Mouse (Mus musculus): Measurements from ENCODE around the gene Stap2.

GRCm38 (mm10) chr17:56027801-56028441 is 22.5 kb upstream of the Stap2 start:
- TF ChIP-seq CTCF (IDR thresholded peaks at IDR 0.05; ENCODE audit: extremely low read depth, insufficient read depth, low read length) (no peak), POLR2A (IDR thresholded peaks at IDR 0.05; ENCODE audit: extremely low read depth, insufficient read depth, low read length) (no peak)

All from cortical plate, adult 2 months (tissue).